Mouse (Mus musculus): Measurements from ENCODE around the gene Retreg3.

GRCm38 (mm10) chr11:101111178-101111577, 8.5 kb downstream of the Retreg3 start:
- no peak for TF ChIP-seq CTCF (IDR thresholded peaks at IDR 0.05; ENCODE audit: extremely low read depth, insufficient read depth, insufficient read length, insufficient replicate concordance)
- TF ChIP-seq POLR2A (IDR thresholded peaks at IDR 0.05; ENCODE audit: low read depth, low read length), result no peak
